Mouse (Mus musculus) liver, adult 2 months (tissue): ENCODE measurements around the gene Ndfip2.

Source experiments
- CTCF ChIP-seq: fragments of 200-500 bp; IDR thresholded peaks from 2 replicates; pipeline ENCODE4 v1.5.1; 2011; ENCODE audit warnings: low read depth, low read length, control low read depth
- POLR2A ChIP-seq: fragments of 200-500 bp; IDR thresholded peaks from 2 replicates; pipeline ENCODE4 v1.6.1; 2011; ENCODE audit warnings: low read length, control low read depth; ENCODE audit not compliant: insufficient read depth; ENCODE audit errors: extremely low read depth

DNA sequence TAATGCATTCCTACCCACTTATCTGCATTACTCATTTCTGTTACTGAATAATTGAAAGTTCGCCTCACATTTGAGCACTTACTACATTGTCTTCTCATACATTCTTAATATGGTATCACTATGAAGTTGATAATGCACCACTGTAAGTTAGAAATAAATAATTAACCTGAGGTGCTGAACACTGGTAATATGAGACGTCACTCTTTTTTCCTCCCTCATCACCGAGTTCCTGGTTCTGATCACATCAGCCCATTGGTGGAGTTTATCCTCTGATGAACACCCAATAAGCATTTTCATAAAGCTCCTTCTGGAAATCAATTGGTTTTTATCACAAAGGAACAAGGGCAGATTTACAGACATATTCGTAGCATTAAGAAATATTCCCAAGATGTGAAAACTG lies 36.1 kb upstream of the Ndfip2 start:
- no peak for TF ChIP-seq CTCF
- TF ChIP-seq POLR2A = no peak
